Mouse (Mus musculus) CD4-positive, CD25-positive, alpha-beta regulatory T cell, adult 4 months (primary cell): ENCODE measurements at regions not wholly inside any gene's neighbourhood (a gene's known extent, or its start where the extent isn't known, plus 50 kb on each side); places are given as distances from the start of the nearest gene placed in this dataset.

Experiments
- ATAC-seq: one replicate; pipeline ENCODE4 v1.8.0; 2017

DNA sequence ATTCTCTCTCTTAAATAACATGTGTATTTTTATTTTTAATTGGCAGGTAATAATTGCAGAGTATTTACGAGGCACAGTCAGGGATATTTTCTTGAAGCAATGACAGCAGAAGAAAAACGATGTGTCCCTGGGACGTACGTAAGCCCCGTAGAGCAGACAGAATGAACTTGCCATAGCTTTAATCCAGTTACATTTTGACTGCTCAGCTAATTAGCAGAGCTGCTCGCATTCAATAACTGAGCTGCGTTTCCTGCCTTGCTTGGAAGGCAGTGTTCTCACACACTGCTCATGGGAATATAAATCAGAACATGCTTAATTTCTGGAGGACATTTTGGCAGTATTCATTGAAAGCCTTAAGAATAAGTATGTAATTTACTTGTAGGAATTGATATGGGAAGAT is 78.6 kb upstream of the Auts2 start:
- no peak for ATAC-seq

DNA sequence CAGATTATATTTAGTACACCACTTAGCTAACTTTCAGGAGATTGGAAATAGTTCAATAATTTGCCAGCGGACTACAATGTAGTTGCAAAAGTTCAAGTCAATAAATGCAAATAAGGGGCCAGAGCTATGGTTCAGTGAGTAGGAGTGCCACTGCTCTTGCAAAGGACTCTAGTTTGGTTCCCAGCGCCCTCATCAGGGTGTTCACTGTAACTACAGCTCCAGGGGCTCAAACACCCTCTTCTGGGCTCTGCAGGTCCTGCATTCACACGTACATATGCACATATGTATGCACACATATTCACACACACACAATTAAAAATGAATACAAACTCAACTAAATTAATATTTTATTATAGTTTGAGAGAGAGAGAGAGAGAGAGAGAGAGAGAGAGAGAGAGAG is 74.1 kb upstream of the Auts2 start:
- ATAC-seq: no peak

DNA sequence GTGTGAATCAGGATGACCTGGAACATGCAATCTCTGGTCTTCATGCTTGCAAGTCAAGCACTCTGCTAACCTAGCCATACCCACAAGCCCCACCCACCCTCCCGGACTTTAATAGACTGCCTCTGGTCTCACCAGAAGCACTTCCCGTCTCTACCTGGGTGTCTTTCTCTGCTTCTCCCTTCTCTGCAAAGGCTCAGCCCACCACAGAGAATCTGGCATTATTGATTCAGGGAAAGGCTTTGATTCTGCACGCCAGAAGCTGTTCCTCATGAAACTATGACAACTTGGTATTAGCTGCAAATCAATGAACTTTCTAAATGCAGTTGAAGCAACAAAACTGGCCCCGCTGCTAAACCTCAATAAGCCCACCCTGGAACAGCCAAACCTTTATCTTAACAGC is 66.1 kb upstream of the Auts2 start:
- ATAC-seq: no peak

DNA sequence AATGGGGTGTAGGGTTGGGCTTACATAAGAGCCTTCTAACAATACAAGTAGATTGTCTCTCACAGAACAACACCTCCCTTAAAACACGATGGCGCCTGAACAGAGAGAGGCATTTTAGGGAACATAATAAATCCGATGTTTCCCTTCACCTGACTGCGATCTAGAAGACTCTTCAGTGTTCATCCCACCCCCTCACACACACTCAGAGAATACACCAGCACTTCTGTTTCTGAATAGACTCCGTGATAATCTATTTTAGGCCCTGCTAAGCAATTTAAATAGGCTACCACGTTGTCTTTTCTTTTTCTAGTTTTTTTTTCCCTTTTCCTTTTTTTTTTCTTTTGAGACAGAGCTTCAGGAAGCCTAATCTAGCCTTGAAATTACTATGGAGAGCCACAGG is 63.1 kb upstream of the Auts2 start:
- no peak for ATAC-seq

DNA sequence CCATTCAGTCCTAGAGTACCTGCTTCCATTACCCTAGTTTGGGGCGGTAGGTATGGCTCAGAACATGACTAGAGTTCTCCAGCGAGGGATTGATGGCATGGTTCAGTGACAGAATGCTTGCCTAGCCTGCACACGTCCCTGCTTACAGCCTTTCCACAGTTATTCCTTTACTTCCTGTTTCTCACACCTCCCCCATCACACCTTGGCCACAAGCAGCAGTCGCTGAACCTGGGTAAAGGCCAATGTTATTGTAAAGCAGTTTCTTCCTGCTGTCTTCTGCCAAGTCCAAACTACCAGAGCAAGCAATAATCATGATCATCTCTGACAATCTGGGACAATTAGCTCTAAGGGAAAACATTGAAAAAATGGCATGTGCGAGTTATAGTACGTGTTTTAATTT is 51.7 kb upstream of the Auts2 start:
- no peak for ATAC-seq
